9 mouse cellular contexts compared by ENCODE assay signal in the genomic region with DNA sequence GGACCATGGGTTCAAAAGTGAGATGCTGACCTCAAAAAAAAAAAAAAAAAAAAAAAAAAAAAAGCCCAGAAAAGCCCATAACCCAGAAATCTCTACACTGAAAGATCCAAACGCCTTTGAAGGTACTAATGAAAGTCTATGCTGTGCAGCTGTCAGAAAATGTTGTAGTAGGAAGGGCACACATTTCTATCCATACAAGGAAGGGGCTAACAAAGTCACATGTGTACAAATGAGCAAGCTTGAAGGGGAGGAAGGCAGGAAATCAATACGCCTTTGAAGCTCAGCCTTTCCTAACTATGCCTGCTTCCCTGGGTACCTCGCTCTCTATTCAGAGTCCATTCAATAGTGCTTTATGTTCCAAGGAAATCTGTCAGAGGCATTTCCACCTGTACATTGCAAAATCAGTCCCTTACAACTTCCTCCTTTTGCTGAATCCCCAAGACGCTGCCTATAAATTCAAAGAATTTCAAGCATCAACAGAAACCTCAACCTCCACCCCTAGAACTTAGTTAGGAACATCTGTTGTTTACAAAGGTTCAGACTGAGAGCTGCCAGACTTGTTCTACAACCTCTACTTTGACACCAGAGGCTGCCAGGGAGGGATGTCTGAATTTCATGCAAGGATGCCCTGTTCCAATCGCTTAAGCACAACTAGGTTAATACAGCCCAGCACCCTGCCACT.
DNase-seq lines count a peak whose midpoint lies in the region; ATAC-seq and TF ChIP-seq lines count a peak whose summit lies in the region.
"Had no signal": no experiment of that assay in that cellular context is flagged by ENCODE, and none has a peak within 500 bp of the region (broad histone marks: within the 10 kb centered on the region; RNA-seq: fewer than 3 reads in every experiment).

No protein-coding gene starts in this region.

- no peak overlapping the region for H3K9ac ChIP-seq in forebrain, embryonic 15.5 days (replicated peaks)
- no peak overlapping the region for H3K9ac ChIP-seq in limb, embryonic 14.5 days (ENCODE audit: low read depth, low read length, severe bottlenecking)

- TF ChIP-seq POLR2A in limb, embryonic 14.5 days (IDR thresholded peaks at IDR 0.05; ENCODE audit: borderline replicate concordance, extremely low read depth, insufficient read depth, insufficient read length), result no peak

- no peak overlapping the region; the same call in 1 of the 2 replicates for H3K27ac ChIP-seq in gastrocnemius, adult 2 months
- H3K27ac ChIP-seq in forebrain, embryonic 15.5 days (replicated peaks), result peak overlapping the region; percentile 59
- H3K27ac ChIP-seq in limb, embryonic 14.5 days (replicated peaks; ENCODE audit: low read depth, low read length), result peak overlapping the region; percentile 44; the same call in 1 of the 2 replicates

- H3K36me3 ChIP-seq in forebrain, embryonic 15.5 days, result no peaks in the 10 kb centered on the region
- no peaks in the 10 kb centered on the region for H3K36me3 ChIP-seq in limb, embryonic 14.5 days (ENCODE audit: control insufficient read depth, insufficient read depth, low read length)

- no peak overlapping the region for H3K4me3 ChIP-seq in gastrocnemius, adult 2 months
- H3K4me3 ChIP-seq in forebrain, embryonic 15.5 days, result no peak overlapping the region
- no peak overlapping the region for H3K4me3 ChIP-seq in limb, embryonic 14.5 days (replicated peaks; ENCODE audit: low read length)

- H3K4me1 ChIP-seq in forebrain, embryonic 15.5 days, result peaks cover 40% of the 10 kb centered on the region
- peaks cover 36% of the 10 kb centered on the region for H3K4me1 ChIP-seq in limb, embryonic 14.5 days (ENCODE audit: control insufficient read depth, insufficient read depth, low read length)

- no peaks in the 10 kb centered on the region for H3K27me3 ChIP-seq in forebrain, embryonic 15.5 days
- no peaks in the 10 kb centered on the region for H3K27me3 ChIP-seq in limb, embryonic 14.5 days (ENCODE audit: control insufficient read depth, insufficient read depth, low read length)

- H3K4me2 ChIP-seq in forebrain, embryonic 15.5 days (replicated peaks), result peak overlapping the region; percentile 4; the same call in 1 of the 2 replicates
- no peak overlapping the region for H3K4me2 ChIP-seq in limb, embryonic 14.5 days (replicated peaks; ENCODE audit: low read depth, low read length, severe bottlenecking)

- WGBS in forebrain, embryonic 15.5 days, result 6% methylated on average over 5 of the region's 5 CpGs
- WGBS in limb, embryonic 14.5 days, result 7% methylated on average over 5 of the region's 5 CpGs

- DNase-seq in gastrocnemius, adult 2 months, result peak; percentile 19
- no peak for DNase-seq in gastrocnemius, postnatal 36 days
- DNase-seq in CD4-positive helper T cell, adult 2 months (ENCODE audit: low read depth, low spot score), result peak; percentile 8
- DNase-seq in limb, embryonic 14.5 days (ENCODE audit: low spot score), result peak; percentile 67
- DNase-seq in thymus, postnatal 0 days (ENCODE audit: low spot score), result peak; percentile 74
- no peak for DNase-seq in right cerebral cortex, adult 2 months (ENCODE audit: low spot score in 2 of 2)
- DNase-seq in left cerebral cortex, adult 8-10 months (ENCODE audit: low spot score in 2 of 2), result no peak

- intact Hi-C loops in gastrocnemius, adult 2 months (cut with DNase I), result no loop called here
- intact Hi-C loops in gastrocnemius, postnatal 36 days (cut with DNase I), result no loop called here

- no peaks in the 10 kb centered on the region for H3K9me3 ChIP-seq in forebrain, embryonic 15.5 days
- H3K9me3 ChIP-seq in limb, embryonic 14.5 days (ENCODE audit: control insufficient read depth, low read length), result no peaks in the 10 kb centered on the region
- H3K9me3 ChIP-seq: G1E had no signal

- TF ChIP-seq CTCF in gastrocnemius, adult 2 months (IDR thresholded peaks at IDR 0.05), result no peak

- peak; percentile 78 for ATAC-seq in forebrain, embryonic 15.5 days (replicated peaks)
- ATAC-seq in limb, embryonic 14.5 days (ENCODE audit: low FRiP score, low read depth), result no peak

Comparison
In these comparisons a context has a peak if more than half of its experiments do, and no peak if none do; other contexts are left out.
1. DNase-seq: peak in gastrocnemius, adult 2 months (single experiment), CD4-positive helper T cell, adult 2 months (single experiment), limb, embryonic 14.5 days (single experiment) and thymus, postnatal 0 days (single experiment); none in gastrocnemius, postnatal 36 days (0 of 2), right cerebral cortex, adult 2 months (0 of 2) and left cerebral cortex, adult 8-10 months (0 of 2).